Mouse (Mus musculus): ENCODE data around the gene Tatdn2.

The Tatdn2 gene

GRCm38 (mm10) chr6:113717541-113717940 lies 20.7 kb downstream of the Tatdn2 start:
- DNase-seq = no peak

DNA sequence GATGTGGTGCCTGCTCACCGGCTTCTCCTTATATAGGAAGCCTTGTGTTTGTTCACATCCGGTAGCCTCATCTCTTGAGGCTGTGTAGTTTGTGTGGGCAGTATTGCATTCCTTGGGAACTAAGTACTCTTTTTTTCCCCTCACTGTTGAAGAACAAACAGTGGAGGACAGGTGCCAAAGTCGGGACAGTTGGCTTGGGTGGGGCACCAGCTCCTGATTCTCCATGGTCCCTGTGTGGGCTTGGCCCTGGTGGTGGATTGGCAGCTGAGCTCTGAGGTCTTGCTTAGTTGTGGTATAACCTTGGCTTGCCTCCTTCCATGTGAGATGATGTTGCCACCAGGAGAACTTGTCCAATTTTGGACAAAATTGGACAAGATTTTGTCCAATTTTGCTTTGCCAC lies 23.0 kb downstream of the Tatdn2 start, which contains the start of gene Ghrl:
TSS of gene Ghrl (minus strand) at position 3 of the 400 bp plus-strand sequence.
- DNase-seq = no peak

DNA sequence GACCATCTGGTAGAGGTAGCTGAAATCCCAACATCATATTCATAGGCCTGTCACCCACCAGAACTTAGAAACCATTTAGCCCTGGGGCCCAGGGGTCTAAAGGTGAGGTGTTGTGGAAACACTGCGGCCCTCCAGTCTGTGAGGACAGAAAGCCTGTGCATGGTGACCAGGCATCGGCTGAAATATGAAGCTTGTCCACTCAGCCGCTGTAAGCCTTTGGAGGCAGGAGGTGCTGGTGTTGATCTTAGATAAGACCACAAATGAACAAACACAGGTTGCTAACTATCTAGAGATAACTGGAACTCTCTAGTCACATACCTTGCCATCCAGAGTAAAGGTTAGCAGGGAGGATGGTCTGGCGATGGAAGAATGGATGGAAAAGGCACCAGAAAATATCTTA lies 24.2 kb downstream of the Tatdn2 start:
- no peak for DNase-seq

GRCm38 (mm10) chr6:113728181-113728580 lies 31.3 kb downstream of the Tatdn2 start:
- DNase-seq = no peak

- no peak for DNase-seq
These were observed 34.4 kb downstream of the Tatdn2 start for GRCm38 (mm10) chr6:113731296-113731695.

DNA sequence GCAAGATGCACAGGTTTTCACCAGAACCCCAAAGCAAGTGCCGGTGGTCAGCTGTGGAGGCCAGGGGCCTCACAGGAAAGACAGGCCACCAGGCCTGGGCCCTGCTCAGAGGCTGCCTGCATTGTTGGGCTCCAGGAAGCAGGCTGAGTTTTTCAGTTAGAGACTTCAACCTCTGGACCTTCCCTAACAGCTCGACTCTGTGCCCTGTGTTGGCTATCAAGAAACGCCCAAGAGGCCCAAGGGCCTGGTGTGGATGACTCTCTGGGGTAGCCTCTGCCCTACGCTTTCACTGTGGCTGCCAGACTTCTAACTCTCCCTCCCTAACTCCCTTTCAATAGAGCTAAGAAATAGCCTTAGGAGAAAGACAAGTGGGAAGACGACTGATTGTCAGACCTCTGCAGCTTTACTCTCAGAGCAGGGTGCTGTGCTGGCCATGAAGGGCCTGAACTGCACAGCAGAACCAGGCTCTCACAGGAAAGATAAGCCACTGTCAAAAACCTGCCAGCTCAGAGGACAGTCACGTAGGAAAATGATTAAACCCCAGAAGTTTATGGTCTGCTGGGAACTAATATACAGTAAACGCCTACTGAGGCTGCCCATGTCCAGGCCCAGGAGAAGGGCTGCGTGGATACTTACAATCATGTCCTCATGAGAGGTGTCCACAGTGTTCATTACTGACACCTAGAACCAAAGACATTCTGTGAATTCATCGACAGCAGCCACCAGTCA lies 40.6 kb downstream of the Tatdn2 start:
- DNase-seq = no peak

GRCm38 (mm10) chr6:113740236-113741217 lies 43.7 kb downstream of the Tatdn2 start, which contains the start of gene Sec13:
Gene Sec13 (minus strand): TSS chr6:113740743.
- peak; percentile 80 to 82 for DNase-seq

DNA sequence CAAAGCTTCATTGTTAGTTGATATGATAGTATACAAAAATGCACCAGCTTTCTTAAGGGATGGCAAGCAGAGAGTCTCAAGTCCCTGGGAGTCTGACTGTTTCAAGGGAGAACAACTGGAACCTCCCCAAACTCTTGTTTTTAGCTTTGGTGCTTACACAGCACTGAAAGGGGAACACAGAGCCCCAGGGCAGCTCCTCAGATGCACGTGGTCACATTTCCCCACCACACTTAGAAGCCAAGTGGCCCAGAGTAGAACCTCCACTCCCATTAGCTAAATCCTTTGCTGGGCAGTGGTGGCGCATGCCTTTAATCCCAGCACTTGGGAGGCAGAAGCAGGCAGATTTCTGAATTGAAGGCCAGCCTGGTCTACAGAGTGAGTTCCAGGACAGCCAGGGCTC lies 44.6 kb downstream of the Tatdn2 start:
- no peak for DNase-seq

GRCm38 (mm10) chr6:113742321-113742720 lies 45.5 kb downstream of the Tatdn2 start:
- no peak for DNase-seq

GRCm38 (mm10) chr6:113743111-113743510 lies 46.3 kb downstream of the Tatdn2 start:
- DNase-seq = no peak

DNA sequence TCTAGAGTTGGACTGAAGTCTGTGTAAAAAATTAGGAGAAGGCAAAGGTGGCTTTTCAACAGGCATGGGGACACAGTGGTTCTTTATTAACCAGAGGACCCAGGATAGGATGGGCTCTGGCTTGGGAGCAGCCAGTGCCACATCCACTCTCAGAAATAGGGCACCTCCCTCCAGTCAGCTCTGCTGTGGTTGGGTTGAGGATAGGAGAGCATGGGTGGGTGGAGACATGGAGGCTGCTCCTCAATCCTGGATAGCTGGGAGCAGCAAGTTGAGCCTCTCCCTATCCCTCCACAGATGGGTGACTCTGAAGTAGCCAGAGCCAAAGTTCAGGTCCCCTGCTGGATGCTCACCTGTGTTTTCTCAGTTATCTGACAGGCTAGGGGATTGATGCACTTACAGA lies 48.3 kb downstream of the Tatdn2 start:
- no peak for DNase-seq

DNA sequence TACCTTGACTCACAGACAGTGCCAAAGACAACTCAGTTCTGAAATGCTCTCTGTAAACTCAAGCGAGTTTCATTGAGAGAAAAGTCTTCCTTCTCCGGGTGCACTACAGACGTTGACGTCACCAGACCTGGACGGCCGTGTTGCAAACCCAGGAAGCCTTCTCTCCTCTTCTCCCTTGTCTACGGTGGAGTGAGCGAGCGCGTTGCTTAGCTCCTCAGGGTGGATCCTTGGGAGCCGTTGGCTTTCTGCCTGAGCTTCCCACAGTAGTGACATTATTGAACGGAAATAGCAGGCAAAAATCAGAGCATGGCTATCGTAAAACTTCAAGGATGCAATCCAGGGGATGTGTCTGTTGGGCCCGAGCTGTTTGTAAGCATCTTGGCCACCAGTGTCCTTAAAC lies 50.4 kb downstream of the Tatdn2 start:
- no peak for DNase-seq

DNA sequence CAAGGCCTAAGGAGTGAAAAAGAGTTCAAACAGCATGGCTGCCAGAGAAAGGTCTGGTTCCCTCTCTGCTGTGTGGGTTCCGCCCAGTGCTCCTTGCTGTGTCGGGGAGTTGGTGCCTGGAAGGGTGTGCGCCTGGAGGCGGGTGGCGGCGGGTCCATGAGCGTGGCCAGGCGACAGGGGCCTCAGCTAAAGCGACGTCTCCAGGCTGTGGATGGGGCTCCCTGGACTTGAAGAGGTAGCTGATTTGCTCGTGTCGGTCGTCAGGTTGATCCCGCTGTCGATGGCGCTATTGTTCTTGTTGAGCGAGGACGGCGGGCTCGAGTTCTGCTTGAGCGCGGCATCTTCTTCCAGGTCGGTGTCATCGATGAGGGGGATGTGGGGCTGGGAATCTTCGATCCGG lies 51.5 kb downstream of the Tatdn2 start:
- DNase-seq = peak in 1 of 2 experiments; percentile 17

DNA sequence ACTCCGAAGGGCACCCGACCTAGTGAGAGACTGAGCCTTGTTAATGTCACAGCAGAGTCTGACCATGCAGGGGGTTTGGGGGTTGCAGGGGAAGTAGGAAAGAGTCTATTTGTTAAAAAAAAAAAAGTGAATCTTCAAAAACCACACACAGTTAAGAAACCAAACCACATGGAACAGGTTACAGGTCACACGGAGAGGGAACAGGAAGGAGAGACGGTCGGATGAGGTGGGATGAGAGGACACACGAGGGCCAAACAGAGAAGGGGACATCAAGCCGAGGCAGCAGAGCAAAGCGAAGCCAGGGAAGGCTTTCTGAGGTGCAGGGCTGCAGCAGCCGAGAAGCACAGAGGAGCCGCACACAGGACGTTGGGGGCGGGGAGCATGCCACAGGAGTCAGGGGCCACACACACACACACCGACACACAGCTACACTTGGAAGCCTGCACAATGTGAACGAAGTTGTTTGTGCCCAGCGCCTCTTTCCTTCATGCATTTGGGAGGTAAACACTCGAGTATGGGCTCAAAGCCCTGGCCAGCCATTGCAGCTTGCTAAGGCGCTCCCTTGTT lies 52.4 kb downstream of the Tatdn2 start:
- peak; percentile 44 to 51 for DNase-seq
